Mouse (Mus musculus) neural tube, embryonic 10.5 days (tissue): Measurements from ENCODE around the gene Tmem130.
"Not testable (repeated sequence)": the region's sequence is repeated elsewhere in the genome, so short reads cannot be mapped to it uniquely, and the experiment has no call there.

Experiments
- DNase-seq: peaks from one replicate; pipeline ENCODE4 v3.0.0-alpha.2; 2017; ENCODE audit warnings: low spot score; ENCODE audit errors: extremely low spot score

Gene Tmem130

GRCm38 (mm10) chr5:144761161-144761868 lies at the start of gene Tmem130:
Tmem130 (minus strand) TSS chr5:144761818.
- peak; percentile 53 for DNase-seq

DNA sequence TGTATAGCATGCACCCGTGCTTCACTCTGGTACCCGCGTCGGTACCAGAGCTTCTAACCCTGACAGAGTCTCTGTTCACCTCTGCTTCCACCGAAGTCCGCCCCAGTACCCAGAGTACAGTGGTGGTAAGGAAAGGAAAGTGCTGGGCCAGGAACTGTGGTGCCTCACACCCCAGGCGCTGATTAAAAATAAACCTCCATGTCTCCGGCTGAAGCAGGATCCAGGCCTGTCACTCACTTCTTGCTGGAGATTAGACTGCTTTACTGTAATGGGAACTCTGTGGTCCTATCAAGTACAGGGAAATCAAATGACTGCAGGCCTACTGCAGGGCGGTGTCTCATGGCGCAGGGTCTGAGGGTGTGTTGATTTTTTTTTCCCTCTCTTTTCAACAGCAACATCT lies 45.3 kb upstream of the Tmem130 start:
- DNase-seq: no peak

- DNase-seq: no peak
Measured at GRCm38 (mm10) chr5:144804181-144804580, 42.6 kb upstream of the Tmem130 start.

GRCm38 (mm10) chr5:144803066-144803465 lies 41.4 kb upstream of the Tmem130 start:
- DNase-seq: no peak

- no peak for DNase-seq
Measured at GRCm38 (mm10) chr5:144797116-144797515, 35.5 kb upstream of the Tmem130 start.

DNA sequence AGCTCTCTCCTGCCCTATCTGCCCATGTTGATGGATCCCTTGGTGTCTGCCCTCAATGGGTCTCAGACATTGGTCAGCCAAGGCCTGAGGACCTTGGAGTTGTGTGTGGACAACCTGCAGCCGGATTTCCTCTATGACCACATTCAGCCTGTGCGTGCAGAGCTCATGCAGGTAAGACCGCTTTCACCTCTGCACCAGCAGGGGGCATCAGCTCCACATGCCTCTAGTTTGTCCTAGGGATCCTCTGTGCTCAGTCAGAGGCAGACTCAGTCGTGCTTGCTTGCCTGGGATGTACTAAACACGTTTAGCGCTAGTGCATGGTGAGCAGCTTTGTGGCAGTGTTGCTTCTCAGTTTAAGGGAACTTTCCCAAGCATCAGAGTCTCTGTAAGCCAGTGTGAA lies 33.1 kb upstream of the Tmem130 start:
- no peak for DNase-seq

DNA sequence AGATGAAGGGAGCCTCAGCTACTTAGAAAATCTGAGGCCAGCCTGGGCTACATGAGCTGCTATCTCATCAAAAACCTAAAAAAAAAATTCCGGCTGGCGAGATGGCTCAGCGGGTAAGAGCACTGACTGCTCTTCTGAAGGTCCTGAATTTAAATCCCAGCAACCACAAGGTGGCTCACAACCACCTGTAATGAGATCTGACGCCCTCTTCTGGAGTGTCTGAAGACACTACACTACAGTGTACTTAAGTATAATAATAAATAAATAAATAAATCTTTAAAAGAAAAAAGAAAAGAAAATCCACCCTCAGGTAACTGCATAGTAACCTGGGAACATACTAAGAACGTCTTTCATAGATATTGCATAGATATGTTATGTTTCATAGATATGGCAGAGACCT lies 31.8 kb upstream of the Tmem130 start:
- DNase-seq: no peak

- no peak for DNase-seq
Measured at GRCm38 (mm10) chr5:144786464-144786863, 24.8 kb upstream of the Tmem130 start.

DNA sequence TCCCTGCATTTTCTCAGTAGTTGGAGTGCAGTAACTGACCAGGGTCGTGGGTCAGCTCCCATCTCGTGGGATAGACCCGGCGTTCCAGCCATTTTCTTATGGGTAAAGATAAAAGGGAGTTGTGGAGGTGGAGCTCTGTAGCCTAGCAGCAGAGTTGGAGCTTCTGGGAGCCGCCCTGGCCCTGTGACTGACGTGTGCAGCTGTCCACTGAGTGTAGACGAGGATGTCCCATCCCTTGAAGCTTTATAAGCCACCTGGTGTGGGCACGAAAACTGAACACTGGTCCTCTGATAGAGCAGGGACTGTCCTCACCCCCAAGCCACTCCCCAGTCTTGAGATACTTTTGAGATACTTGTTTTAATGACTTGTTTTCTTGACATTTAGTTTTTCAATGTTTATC lies 19.0 kb upstream of the Tmem130 start:
- DNase-seq: no peak

DNA sequence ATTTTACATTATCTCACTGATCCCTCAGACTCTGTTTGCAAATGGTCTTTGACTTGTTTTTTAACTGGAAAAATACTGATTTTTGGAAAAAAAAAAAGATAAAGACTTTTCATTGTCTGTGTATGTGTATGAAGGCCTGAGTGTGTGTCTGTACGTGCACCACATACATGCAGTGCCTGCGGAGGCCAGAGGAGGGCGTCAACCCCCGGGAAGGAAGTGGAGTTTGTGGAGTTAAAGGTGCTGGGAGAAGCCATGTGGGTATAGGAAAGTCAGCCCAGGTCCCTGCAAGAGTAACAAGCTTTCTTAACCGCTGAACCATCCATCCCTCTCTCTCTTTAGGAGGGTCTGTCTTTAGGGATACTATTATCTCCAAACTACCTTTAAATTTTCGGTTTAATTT lies 11.6 kb upstream of the Tmem130 start:
- DNase-seq: no peak

DNA sequence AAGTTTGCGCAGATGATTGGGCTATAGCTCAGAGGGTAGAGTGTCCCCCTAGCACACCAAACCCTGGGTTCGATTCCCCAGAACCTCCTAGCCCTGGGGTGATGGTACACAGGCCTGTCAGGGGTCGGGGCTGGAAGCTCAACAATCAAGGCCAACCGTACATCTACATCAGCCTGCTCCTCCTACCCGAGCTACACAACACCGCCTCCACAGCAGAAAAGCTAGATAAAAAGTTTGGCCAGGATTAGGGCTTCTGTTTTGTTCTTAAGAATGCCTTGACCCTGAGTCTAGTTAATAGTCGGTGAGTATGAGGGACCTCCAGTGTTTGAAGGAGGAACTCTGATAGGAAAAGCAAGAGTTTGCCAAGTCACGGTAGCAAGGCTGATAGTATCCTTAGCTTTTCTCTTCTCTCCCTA lies 7.5 kb upstream of the Tmem130 start:
- DNase-seq: no peak

DNA sequence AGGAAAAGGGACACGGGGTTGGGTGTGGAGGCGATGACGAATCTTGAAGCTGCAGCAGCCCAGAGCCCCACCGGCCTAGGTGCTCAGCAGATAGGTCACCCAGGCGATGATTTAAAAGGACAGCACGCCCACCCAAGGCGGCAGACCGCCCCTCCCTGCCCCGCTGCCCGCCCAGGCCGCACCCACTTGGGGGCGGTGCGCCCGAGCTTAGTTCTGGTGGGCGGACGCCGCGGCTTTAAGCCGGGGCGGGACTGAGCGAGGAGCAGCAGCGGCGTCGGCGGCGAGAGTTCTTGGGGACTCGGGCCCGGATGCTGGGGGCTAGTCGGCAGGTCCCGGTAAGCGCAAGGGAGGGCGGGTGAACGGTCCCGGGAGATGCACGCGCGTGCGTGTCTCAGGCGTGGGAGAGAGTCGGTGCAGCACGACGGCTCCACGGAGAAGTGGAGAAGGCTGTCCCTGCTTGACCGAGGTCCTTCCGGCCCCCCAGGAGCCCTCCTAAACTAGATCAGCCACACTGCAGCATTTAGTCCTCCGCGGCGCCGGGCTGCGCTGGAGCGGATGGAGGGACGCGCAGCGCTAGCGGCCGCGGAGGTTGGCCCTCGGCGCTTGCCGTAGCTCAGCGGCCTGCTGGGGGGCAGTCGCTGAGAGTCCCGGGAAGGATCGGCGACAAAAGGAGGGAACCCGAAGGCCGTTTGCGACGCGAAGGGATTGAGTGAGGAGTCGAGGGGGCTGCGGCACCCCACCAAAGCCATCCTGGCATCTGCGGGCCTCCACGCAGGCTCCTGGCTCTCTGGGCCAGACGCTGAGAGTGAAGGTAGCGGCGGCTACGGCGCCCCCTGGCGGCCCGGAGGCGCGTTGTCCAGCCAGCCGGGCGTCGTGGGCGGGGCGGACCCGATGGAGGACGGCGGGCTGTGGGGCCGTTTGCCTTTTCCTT lies 6.6 kb upstream of the Tmem130 start:
- DNase-seq: peak; percentile 94

DNA sequence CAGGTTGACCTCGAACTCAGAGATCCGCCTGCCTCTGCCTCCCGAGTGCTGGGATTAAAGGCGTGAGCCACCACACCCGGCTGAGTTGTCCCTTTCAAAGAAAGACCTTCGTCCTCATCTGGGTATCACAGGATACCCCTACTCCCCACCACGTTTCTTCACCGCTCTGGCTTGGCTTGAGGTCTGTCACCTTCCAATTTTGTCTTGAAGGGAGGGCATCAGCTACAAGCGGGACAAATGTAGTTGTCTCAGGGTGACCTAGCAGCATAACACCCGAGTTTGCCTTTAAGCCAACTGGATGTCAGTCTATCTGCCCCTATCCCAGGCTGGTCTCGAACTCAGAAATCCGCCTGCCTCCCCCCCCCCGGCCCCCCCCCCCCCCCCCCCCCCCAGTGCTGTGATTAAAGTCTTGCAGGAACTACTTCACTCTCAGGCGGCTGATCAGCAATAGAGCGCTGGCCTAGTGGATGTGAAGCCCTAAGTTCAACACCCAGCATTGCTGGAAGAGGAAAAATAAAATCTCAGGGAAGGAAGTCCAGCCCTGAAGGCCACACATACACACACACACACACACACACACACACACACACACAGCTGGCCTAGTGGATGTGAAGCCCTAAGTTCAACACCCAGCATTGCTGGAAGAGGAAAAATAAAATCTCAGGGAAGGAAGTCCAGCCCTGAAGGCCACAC lies 5.6 kb upstream of the Tmem130 start, which contains the start of gene Trrap:
Gene Trrap (plus strand): TSS at position 627 of the 693 bp plus-strand sequence.
- DNase-seq: not testable (repeated sequence)

GRCm38 (mm10) chr5:144766646-144767045 lies 5.0 kb upstream of the Tmem130 start:
- DNase-seq: no peak

DNA sequence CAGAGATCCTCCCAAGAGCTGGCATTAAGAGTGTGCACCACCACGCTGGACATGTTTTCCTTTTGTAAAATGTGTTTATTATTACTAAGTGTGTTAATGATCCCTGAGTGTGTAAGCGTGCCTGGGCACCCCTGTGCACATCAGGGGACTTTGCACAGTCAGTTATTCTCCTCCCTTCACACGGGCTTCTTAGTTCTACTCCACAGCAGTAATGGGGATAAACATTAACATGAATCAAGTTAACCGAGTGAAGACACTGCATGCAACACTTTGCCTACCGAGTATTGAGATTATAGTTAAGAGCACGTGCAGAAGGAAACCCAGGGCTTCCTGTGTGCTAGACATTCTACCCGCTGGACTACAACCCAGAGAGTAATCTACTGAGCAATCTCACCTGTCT lies 4.4 kb upstream of the Tmem130 start:
- no peak for DNase-seq

GRCm38 (mm10) chr5:144758422-144758821 lies 3.2 kb downstream of the Tmem130 start:
- DNase-seq: no peak

- DNase-seq: no peak
Measured at GRCm38 (mm10) chr5:144757402-144757801, 4.2 kb downstream of the Tmem130 start.

DNA sequence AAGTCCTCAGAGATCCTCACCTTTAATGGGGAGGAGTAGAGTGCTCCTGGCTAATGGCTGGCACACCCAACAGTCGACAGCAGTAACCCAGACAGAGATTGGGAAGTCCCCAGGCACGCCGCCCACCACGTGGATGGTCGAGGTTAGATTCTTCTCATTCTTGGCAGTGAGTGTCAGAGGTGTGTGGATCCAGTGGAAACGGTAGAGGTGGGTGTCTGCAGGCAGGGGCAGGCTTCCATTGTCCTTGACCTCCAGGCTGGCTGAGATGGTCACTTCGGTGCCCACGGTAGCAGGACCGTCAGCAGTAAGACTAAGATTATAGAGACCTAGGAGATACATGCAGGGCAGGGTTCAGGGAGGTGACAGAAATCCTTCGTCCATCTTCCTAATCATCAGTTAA lies 6.4 kb downstream of the Tmem130 start:
- no peak for DNase-seq

- peak; percentile 38 for DNase-seq
Measured at GRCm38 (mm10) chr5:144753041-144753440, 8.6 kb downstream of the Tmem130 start.

- no peak for DNase-seq
Measured at GRCm38 (mm10) chr5:144752432-144752831, 9.2 kb downstream of the Tmem130 start.

DNA sequence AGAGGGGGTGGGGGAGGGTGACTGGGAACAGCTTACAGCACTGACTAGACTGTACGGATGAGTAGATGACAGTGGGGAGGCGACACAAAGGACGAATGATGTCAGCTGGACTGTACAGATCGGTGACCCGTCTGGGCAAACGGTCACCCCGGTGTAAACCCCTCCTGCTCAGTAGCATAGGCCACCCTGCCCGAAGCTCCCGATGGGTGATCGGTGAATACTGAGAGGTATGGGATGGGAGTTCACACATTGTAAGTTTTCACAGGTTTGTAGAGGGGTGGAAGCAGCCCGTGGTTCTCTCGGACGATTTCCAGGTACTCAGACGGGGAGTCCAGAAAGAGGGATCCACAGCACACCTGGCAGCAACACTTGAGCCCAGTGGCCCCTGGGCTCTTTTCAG lies 24.5 kb downstream of the Tmem130 start:
- DNase-seq: no peak

- DNase-seq: peak; percentile 84
Measured at GRCm38 (mm10) chr5:144734949-144735348, 26.7 kb downstream of the Tmem130 start.
